Mouse (Mus musculus): Measurements from ENCODE around the gene 0610040J01Rik. TPM values are rescaled to one million over a fixed set of nuclear protein-coding genes. Genes with fewer than 3 reads are reported as not detected.

Gene 0610040J01Rik
- polyA plus RNA-seq, 1 experiment = 0.91 TPM

DNA sequence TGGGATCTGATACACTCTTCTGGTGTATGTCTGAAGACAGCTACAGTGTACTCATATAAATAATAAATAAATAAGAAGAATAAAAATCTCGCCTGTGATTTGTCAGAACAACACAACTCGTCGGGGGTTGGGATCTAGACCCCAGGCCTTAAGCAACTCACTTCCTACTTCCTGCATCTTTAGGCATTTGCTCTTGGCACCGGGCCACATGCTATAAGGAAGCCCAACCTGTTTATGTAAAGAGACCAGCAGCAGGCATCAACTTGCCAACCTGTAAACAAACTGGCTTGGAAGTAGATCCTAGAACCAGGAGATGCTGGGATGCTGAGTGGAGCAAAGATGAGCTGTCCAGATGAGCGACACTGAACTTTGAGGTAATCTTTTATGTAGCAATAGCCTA, 129.7 kb downstream of the 0610040J01Rik start:
- no peak for TF ChIP-seq CTCF (IDR thresholded peaks at IDR 0.05; ENCODE audit: low read depth, low read length)
- no peak for TF ChIP-seq POLR2A (IDR thresholded peaks at IDR 0.05; ENCODE audit: borderline replicate concordance, low read depth, low read length)
- H3K27ac ChIP-seq (ENCODE audit: insufficient read depth, low read depth, low read length) = peak overlapping the region; percentile 41
- no peak overlapping the region for H3K4me3 ChIP-seq (ENCODE audit: insufficient read depth, low read length)

DNA sequence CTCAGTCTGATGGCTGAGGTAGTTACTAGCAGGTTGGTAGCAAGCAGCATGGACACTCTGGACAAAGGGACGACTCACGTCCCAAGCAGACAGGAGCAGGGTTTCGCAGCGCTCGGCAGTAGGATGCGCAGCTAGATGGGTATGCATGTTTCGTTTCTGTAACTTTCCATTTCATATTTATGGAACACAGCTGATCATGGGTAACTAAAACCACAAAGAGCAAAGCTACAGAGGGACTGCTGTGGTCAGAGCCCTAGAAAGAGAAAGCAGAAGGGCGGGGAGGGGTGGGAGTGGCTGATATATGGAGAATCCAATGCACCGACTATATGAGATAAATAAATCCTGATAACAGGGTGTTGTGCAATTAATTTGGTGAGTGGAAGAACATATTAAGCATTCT, 131.1 kb downstream of the 0610040J01Rik start:
- TF ChIP-seq POLR2A (IDR thresholded peaks at IDR 0.05; ENCODE audit: borderline replicate concordance, low read depth, low read length) = no peak
- no peak for TF ChIP-seq CTCF (IDR thresholded peaks at IDR 0.05; ENCODE audit: low read depth, low read length)
- peaks cover 53% of the 10 kb centered on the region for H3K4me1 ChIP-seq (ENCODE audit: control insufficient read depth, insufficient read depth, low read length)
- H3K27ac ChIP-seq (ENCODE audit: insufficient read depth, low read depth, low read length) = peak overlapping the region; percentile 90
- peak overlapping the region; percentile 66 for H3K4me3 ChIP-seq (ENCODE audit: insufficient read depth, low read length)

More for the DNA sequence above, 129.7 kb downstream of the 0610040J01Rik start:
- peaks cover 67% of the 10 kb centered on the region for H3K4me1 ChIP-seq (ENCODE audit: control insufficient read depth, insufficient read depth, low read length)

DNA sequence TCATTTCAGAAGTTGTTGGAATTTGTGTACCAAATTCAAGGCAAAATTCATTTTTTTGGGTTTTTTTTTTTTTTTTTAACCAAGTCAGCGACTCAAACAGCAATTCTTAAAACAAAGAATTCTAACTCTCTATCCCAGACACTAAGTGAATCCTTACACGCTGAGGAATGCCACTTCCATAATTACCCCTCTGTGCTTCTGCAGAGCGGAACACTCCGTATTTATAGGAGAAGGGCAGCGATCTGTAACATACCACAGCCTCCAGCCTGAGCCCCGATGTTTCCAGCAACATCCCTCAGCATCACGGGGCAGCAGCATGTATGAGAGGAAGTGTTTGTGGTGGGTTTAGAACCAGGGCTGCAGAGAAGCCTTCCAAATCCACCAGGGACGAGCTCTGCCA, 135.4 kb downstream of the 0610040J01Rik start:
- TF ChIP-seq POLR2A (IDR thresholded peaks at IDR 0.05; ENCODE audit: borderline replicate concordance, low read depth, low read length) (no peak), CTCF (IDR thresholded peaks at IDR 0.05; ENCODE audit: low read depth, low read length) (no peak)
- no peak overlapping the region for H3K27ac ChIP-seq (ENCODE audit: insufficient read depth, low read depth, low read length)
- peaks cover 23% of the 10 kb centered on the region for H3K4me1 ChIP-seq (ENCODE audit: control insufficient read depth, insufficient read depth, low read length)
- no peak overlapping the region for H3K4me3 ChIP-seq (ENCODE audit: insufficient read depth, low read length)

DNA sequence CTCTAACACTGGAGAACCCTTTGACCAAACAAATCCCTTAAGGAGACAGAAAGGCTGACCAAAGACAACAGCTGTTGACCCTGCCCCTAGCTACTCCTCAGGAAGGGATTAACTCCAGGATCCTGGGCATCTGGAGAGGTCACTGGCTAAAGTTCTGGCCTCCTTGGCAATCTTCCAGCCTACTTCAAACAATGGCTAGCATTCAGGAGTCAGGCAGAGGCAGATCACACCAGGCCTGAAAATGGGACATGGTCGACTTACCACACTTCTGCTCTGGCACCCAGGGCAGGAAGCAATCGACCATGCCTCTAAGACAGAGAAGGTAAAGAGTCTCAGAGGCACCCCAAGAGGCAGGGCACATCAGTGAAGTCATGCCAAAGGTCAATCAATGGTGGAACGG, 137.0 kb downstream of the 0610040J01Rik start:
- Histone ChIP-seq H3K4me1 (ENCODE audit: control insufficient read depth, insufficient read depth, low read length) (peaks cover 15% of the 10 kb centered on the region), H3K27ac (ENCODE audit: insufficient read depth, low read depth, low read length) (no peak overlapping the region), H3K4me3 (ENCODE audit: insufficient read depth, low read length) (no peak overlapping the region)
- TF ChIP-seq CTCF (IDR thresholded peaks at IDR 0.05; ENCODE audit: low read depth, low read length) (no peak), POLR2A (IDR thresholded peaks at IDR 0.05; ENCODE audit: borderline replicate concordance, low read depth, low read length) (no peak)

Other genes with a start within 250 kb of the 0610040J01Rik start
- gene Nwd2, start 163.3 kb upstream of the 0610040J01Rik start, polyA plus RNA-seq (2012; ENCODE audit: insufficient read depth, insufficient read length, missing spikeins) = not detected in 2 replicates
- 59.0 and 63.3 TPM in 2 replicates for gene Rell1, start 156.5 kb downstream of the 0610040J01Rik start, polyA plus RNA-seq (2012; ENCODE audit: insufficient read depth, insufficient read length, missing spikeins)

Data from bone marrow macrophage, adult 2 months (primary cell).